Mouse (Mus musculus) left cerebral cortex, postnatal 14 days (tissue): ENCODE data around the gene Sap30bp. TPM values are rescaled to one million over a fixed set of nuclear protein-coding genes. Genes with fewer than 3 reads are reported as not detected.
A peak's percentile ranks its signal among the peaks of the same experiment; 100 is the strongest.

Source experiments
- DNase-seq, 2 experiments: peaks; one replicate each; pipeline ENCODE4 v3.0.0; 2021 to 2022; ENCODE audit warnings: low spot score in 2 of 2, mixed read lengths in 1 of 2
- intact Hi-C: fragments of 180-260 bp; cut with DNase I; formaldehyde crosslinking; loops from one replicate; pipeline ENCODE4 v1.15.1; 2025
- total RNA-seq, 2 experiments: library from RNA; stranded (reverse); gene quantifications; 2 replicates each; pipeline ENCODE4 v1.2.3; 2021

Gene Sap30bp
- total RNA-seq, 2 experiments from 2014 or later = 43.2 to 50.7 TPM

GRCm38 (mm10) chr11:116011529-116012261, 78.6 kb downstream of the Sap30bp start:
- intact Hi-C loops = no loop called here
- no peak for DNase-seq

DNA sequence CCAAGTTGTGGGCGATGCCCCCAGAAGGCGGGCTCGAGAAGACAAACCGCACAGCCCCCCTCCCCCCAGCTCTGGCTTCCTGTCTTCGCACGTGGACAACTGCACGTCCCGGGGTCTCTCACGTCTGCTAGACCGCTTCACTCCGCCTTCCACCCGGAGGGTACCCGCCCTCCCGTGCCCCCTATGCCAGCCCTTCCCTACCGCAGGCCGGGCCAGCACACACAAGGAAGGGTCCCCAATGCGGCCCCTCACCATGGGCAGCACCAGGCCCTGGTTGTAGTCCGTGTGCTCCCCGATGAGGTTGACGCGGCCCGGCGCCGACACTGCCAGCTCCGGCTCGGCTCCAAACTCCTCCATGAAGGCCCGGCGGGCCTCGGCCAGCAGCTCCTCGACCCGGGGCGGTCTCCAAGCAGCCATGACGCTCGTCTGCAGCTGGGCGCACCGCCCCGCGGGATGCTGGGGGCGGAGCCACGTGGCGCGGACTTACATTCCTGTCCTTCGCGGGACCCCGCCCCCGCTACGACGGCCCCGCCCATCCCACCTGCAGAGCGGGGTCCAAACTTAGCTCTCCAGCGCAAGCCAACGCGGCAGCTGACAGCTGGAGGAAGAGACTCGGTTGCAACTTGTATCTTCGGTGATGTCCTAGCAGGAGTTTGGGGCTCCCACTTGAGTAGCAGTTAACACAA, 79.3 kb downstream of the Sap30bp start, which contains the start of gene Galk1:
TSS of gene Galk1 (minus strand) at position 458 of the 686 bp plus-strand sequence.
- intact Hi-C loops = no loop called here
- peak; percentile 82 to 86 for DNase-seq

GRCm38 (mm10) chr11:116014821-116015220, 81.7 kb downstream of the Sap30bp start:
- intact Hi-C loops = loop anchor here (5.0 kb wide), 1 partner anchor 67 kb away; no protein-coding TSS in a partner anchor
- no peak for DNase-seq

Other genes starting within 250 kb of the Sap30bp start
- gene Grb2, start 224.7 kb upstream of the Sap30bp start, total RNA-seq = 100 to 1,000 TPM; 183 to 190 TPM
- gene Tmem94, start 167.8 kb upstream of the Sap30bp start, total RNA-seq = 10 to 100 TPM; 48.1 to 51.4 TPM
- 10 to 100 TPM; 18.7 to 21.3 TPM for gene Caskin2, start 119.6 kb upstream of the Sap30bp start, total RNA-seq
- gene Tsen54, start 118.6 kb upstream of the Sap30bp start, total RNA-seq = 10 to 100 TPM; 12.7 to 15.3 TPM
- gene Llgl2, start 109.2 kb upstream of the Sap30bp start, total RNA-seq = 1 to 10 TPM; 2.8 to 3.4 TPM
- gene Myo15b, start 74.9 kb upstream of the Sap30bp start, total RNA-seq = under 1 TPM; 0.13 to 0.17 TPM
- gene Smim5, start 33.3 kb upstream of the Sap30bp start, total RNA-seq = under 1 TPM in 1 of 2 experiments, not detected in 1; 0.33 TPM
- not detected for gene Smim6, start 21.3 kb upstream of the Sap30bp start, total RNA-seq
- gene Recql5, start 195 bp downstream of the Sap30bp start, total RNA-seq = 10 to 100 TPM; 19.8 to 22.4 TPM
- 1 to 10 TPM; 3.2 to 4.2 TPM for gene Itgb4, start 41.4 kb downstream of the Sap30bp start, total RNA-seq
- 10 to 100 TPM; 18.8 to 19.4 TPM for gene Galk1, start 79.4 kb downstream of the Sap30bp start, total RNA-seq
- 100 to 1,000 TPM; 254 to 295 TPM for gene H3f3b, start 94.7 kb downstream of the Sap30bp start, total RNA-seq
- 10 to 100 TPM; 23.8 to 25.5 TPM for gene Unk, start 97.0 kb downstream of the Sap30bp start, total RNA-seq
- gene Unc13d, start 144.7 kb downstream of the Sap30bp start, total RNA-seq = under 1 TPM; 0.46 to 0.55 TPM
- gene Wbp2, start 153.7 kb downstream of the Sap30bp start, total RNA-seq = 100 to 1,000 TPM; 278 to 292 TPM
- 1 to 10 TPM; 8.7 to 9.0 TPM for gene Trim47, start 193.9 kb downstream of the Sap30bp start, total RNA-seq
- gene Trim65, start 197.8 kb downstream of the Sap30bp start, total RNA-seq = 1 to 10 TPM; 5.4 to 7.0 TPM
- gene Mrpl38, start 205.6 kb downstream of the Sap30bp start, total RNA-seq = 10 to 100 TPM; 51.1 to 56.1 TPM
- gene Fbf1, start 234.9 kb downstream of the Sap30bp start, total RNA-seq = 10 to 100 TPM; 88.7 to 94.7 TPM